Mouse (Mus musculus): ENCODE results near the gene Txn2.

DNA sequence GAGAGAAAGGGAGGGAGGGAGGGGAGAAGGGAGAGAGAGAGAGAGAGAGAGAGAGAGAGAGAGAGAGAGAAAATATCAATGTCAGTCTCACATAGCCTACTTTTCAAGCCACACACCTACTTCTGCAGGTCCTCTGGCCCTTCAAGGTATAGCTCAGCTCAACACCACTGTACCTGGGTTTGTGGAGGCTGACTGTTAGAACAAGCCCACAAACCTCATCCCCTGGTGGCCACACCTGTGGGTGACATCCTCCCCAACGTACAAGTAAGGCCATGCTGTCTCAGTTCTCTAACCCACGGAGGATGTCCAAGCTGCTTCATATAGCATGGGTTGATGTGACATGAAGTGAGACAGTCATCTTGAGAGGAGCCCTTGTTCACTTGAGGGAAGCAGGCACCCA lies 51.6 kb downstream of the Txn2 start:
- no peak for TF ChIP-seq POLR2A (IDR thresholded peaks at IDR 0.05; ENCODE audit: control insufficient read depth, extremely low read depth, insufficient read depth, low read length, poor library complexity)
- TF ChIP-seq CTCF (IDR thresholded peaks at IDR 0.05; ENCODE audit: borderline replicate concordance, control insufficient read depth, extremely low read depth, insufficient read depth, low read length, poor library complexity), result no peak
